12 mouse cellular contexts compared by ENCODE assay signal in genomic region chr8:86872097-86872815, GRCm38 (mm10). TPM values are rescaled to one million over a fixed set of nuclear protein-coding genes. Genes with fewer than 3 reads are reported as not detected.
DNase-seq lines count a peak whose midpoint lies in the region; ATAC-seq and TF ChIP-seq lines count a peak whose summit lies in the region.
"Had no signal": no experiment of that assay in that cellular context is flagged by ENCODE, and none has a peak within 500 bp of the region (broad histone marks: within the 10 kb centered on the region; RNA-seq: fewer than 3 reads in every experiment).

No protein-coding gene starts in this region.

- H3K27ac ChIP-seq in heart, embryonic 13.5 days (replicated peaks) = no peak overlapping the region
- no peak overlapping the region for H3K27ac ChIP-seq in intestine, postnatal 0 days (ENCODE audit: low read depth, low read length)
- H3K27ac ChIP-seq: embryonic facial prominence, embryonic 12.5 days; hindbrain, embryonic 10.5 days; kidney, postnatal 0 days; layer of hippocampus, adult 2 months; limb, embryonic 13.5 days had no signal

- no peaks in the 10 kb centered on the region for H3K36me3 ChIP-seq in heart, embryonic 13.5 days
- no peaks in the 10 kb centered on the region for H3K36me3 ChIP-seq in intestine, postnatal 0 days (ENCODE audit: control insufficient read depth, insufficient read depth)
- H3K36me3 ChIP-seq: embryonic facial prominence, embryonic 12.5 days; limb, embryonic 13.5 days had no signal

- 88% methylated on average over 11 of the region's 11 CpGs for WGBS in heart, embryonic 13.5 days
- WGBS in intestine, postnatal 0 days = 92% methylated on average over 11 of the region's 11 CpGs

- intact Hi-C loops in heart, postnatal 14 days (cut with DNase I) = no loop called here

- H3K9ac ChIP-seq in heart, embryonic 13.5 days = no peak overlapping the region
- H3K9ac ChIP-seq in intestine, postnatal 0 days (ENCODE audit: low read depth, low read length) = no peak overlapping the region
- H3K9ac ChIP-seq: embryonic facial prominence, embryonic 12.5 days; limb, embryonic 13.5 days had no signal

- TF ChIP-seq CTCF in intestine, postnatal 0 days (IDR thresholded peaks at IDR 0.05; ENCODE audit: low read depth) = no peak

- H3K4me3 ChIP-seq in heart, embryonic 13.5 days = no peak overlapping the region
- no peak overlapping the region for H3K4me3 ChIP-seq in intestine, postnatal 0 days (ENCODE audit: low read depth, low read length)
- H3K4me3 ChIP-seq: embryonic facial prominence, embryonic 12.5 days; hindbrain, embryonic 10.5 days; layer of hippocampus, adult 2 months; limb, embryonic 13.5 days had no signal

- peaks cover 78% of the 10 kb centered on the region for H3K4me1 ChIP-seq in heart, embryonic 13.5 days
- peaks cover 16% of the 10 kb centered on the region for H3K4me1 ChIP-seq in intestine, postnatal 0 days (replicated peaks; ENCODE audit: control insufficient read depth, insufficient read depth, low read length)

- DNase-seq in heart, postnatal 14 days = no peak
- peak; percentile 59 for DNase-seq in cerebellum, adult 11 months
- peak; percentile 51 to 66 for DNase-seq in cerebellum, postnatal 10 days
- DNase-seq in adrenal gland, postnatal 25 days = no peak

- H3K9me3 ChIP-seq in heart, embryonic 13.5 days = no peaks in the 10 kb centered on the region
- H3K9me3 ChIP-seq in intestine, postnatal 0 days (ENCODE audit: control insufficient read depth) = no peaks in the 10 kb centered on the region
- H3K9me3 ChIP-seq: embryonic facial prominence, embryonic 12.5 days; hindbrain, embryonic 10.5 days; limb, embryonic 13.5 days had no signal

- H3K4me2 ChIP-seq in heart, embryonic 13.5 days = no peak overlapping the region
- no peak overlapping the region for H3K4me2 ChIP-seq in intestine, postnatal 0 days (replicated peaks; ENCODE audit: low read depth)
- H3K4me2 ChIP-seq: embryonic facial prominence, embryonic 12.5 days; limb, embryonic 13.5 days had no signal

- ATAC-seq in heart, embryonic 13.5 days (ENCODE audit: extremely low read depth, insufficient number of reproducible peaks, low FRiP score, low TSS enrichment) = peak; percentile 19; the same call in 1 of the 2 replicates
- ATAC-seq in megakaryocyte progenitor cell, adult 5-6 weeks (replicated peaks; ENCODE audit: poor library complexity) = peak; percentile 51
- no peak for ATAC-seq in intestine, postnatal 0 days

- no peaks in the 10 kb centered on the region for H3K27me3 ChIP-seq in heart, embryonic 13.5 days (replicated peaks)
- no peaks in the 10 kb centered on the region for H3K27me3 ChIP-seq in intestine, postnatal 0 days (replicated peaks; ENCODE audit: control insufficient read depth, insufficient read depth, low read length)
- H3K27me3 ChIP-seq: embryonic facial prominence, embryonic 12.5 days; limb, embryonic 13.5 days had no signal

RNA-seq across cellular contexts. Expression of gene N4bp1, which starts 12.8 kb away (rescaled TPM):
- polyA plus RNA-seq in heart, embryonic 13.5 days (2015; fragmentation: Nextera tagmentation; extraction: Ambion mirVana) = 6.2 and 6.7 TPM in 2 replicates
- 10 to 100 TPM; 17.1 to 18.0 TPM for total RNA-seq in heart, postnatal 14 days (2021)
- 21.9 and 24.0 TPM in 2 replicates for total RNA-seq in megakaryocyte progenitor cell, adult 5-6 weeks (2015)
- 15.8 and 19.6 TPM in 2 replicates for total RNA-seq in megakaryocyte progenitor cell, adult 5-6 weeks (2017)
- 5.4 and 6.2 TPM in 2 replicates for polyA plus RNA-seq in intestine, postnatal 0 days (2015; fragmentation: Nextera tagmentation; extraction: Ambion mirVana)
- total RNA-seq in adrenal gland, postnatal 25 days (2021) = 38.3 and 41.2 TPM in 2 replicates

Comparison
In these comparisons a context has a peak if more than half of its experiments do, and no peak if none do; other contexts are left out.
1. DNase-seq: peak in cerebellum, adult 11 months (single experiment) and cerebellum, postnatal 10 days (2 of 2); none in heart, postnatal 14 days (0 of 2) and adrenal gland, postnatal 25 days (single experiment).